Mouse (Mus musculus) lung, adult 2 months (tissue): ENCODE results near the gene 4930451I11Rik. TPM values are rescaled to one million over a fixed set of nuclear protein-coding genes. Genes with fewer than 3 reads are reported as not detected.

Source experiments
- DNase-seq: peaks from one replicate; pipeline ENCODE4 v3.0.0; 2022
- H3K4me1 ChIP-seq: fragments of 200-500 bp; 2 replicates; pipeline ENCODE4 v1.6.1; 2011; ENCODE audit warnings: low read length; ENCODE audit not compliant: control insufficient read depth, insufficient read depth
- H3K4me3 ChIP-seq: fragments of 200-500 bp; replicated peaks from 2 replicates; pipeline ENCODE3; 2011; ENCODE audit warnings: low read depth, mild to moderate bottlenecking, control low read depth, low read length; ENCODE audit errors: extremely low read depth
- CTCF ChIP-seq: fragments of 200-500 bp; IDR thresholded peaks from 2 replicates; pipeline ENCODE4 v1.5.1; 2011; ENCODE audit warnings: mild to moderate bottlenecking, low read length, control low read depth; ENCODE audit not compliant: insufficient read depth
- POLR2A ChIP-seq: fragments of 200-500 bp; IDR thresholded peaks from 2 replicates; pipeline ENCODE4 v1.6.1; 2011; ENCODE audit warnings: low read depth, mild to moderate bottlenecking, control low read depth, low read length, borderline replicate concordance; ENCODE audit errors: extremely low read depth
- WGBS: fragments of 180-500 bp; shearing (Covaris S2); methylation state at CpG from one replicate; pipeline ENCODE4 v1.1.7; 2018; 5-methylcytosine and 5-hydroxymethylcytosine counted together
- polyA plus RNA-seq: library from polyadenylated mRNA; depleted of rRNA; stranded (reverse); fragments of >200 nt; gene quantifications from 2 replicates; pipeline ENCODE4 v1.2.3, GENCODE M21; 2012

Gene 4930451I11Rik
- polyA plus RNA-seq, 1 experiment: not detected

DNA sequence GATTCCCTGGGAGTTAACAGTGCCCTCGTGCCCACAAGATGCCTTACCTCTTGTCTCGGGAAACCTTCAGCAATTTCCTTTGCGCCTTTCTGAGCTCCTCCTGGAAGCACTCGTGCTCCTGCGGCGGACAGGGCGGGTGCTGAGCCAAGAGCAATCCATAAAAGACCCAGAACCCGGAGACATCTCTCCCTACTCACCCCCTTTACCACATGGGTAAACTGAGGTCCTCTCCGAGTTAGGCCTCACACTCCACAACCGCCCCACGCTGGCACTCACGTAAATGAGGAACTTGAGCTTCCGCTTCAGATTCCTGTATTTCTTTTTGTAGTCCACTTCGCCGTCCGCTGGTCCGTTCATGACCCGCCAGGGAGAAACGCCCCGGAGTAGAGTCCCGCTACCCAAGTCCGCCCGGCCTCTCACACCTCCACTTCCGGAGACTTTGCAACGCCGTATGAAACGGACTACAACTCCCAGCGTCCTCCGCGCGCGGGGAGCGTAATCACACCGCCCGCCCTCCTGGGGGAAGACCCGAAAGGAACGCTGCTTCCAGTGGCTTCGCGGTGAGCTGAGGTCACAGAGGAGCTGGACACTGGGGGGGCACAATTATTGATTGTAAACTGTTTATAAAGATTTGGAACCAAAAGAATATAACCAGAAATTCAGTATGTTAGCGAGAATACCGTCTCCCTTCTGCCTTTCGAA, 30.1 kb upstream of the 4930451I11Rik start, which contains the start of gene Hirip3:
Gene Hirip3, plus strand, starts transcription at position 544 of the 702 bp plus-strand sequence.
- H3K4me3 ChIP-seq: peak within 1 kb of the TSS; percentile 89
- under 1% methylated on average over 42 of the region's 42 CpGs for WGBS
- DNase-seq: peak; percentile 95
- TF ChIP-seq POLR2A: peak; percentile 82; the same call in 1 of the 2 replicates
- TF ChIP-seq CTCF: no peak
- H3K4me1 ChIP-seq: peaks cover 11% of the 10 kb centered on the region

DNA sequence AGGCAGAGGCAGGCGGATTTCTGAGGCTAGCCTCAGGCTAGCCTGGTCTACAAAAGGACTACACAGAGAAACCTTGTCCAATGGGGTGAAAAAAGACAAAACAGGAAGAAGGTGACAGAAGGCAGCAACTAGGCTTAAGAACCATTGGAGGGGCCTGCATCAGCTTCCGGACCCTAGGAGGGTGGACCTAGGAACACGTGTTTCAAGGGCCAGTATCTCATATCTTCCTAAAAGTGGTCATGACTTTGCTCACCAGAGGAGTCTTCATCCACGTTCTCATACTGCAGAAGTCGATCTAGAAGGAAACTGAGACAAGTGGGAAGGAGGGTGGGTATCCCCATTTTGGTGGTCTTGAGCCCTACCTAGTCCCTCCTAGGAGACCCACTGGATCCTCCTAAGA, 29.5 kb upstream of the 4930451I11Rik start:
- H3K4me1 ChIP-seq: peaks cover 11% of the 10 kb centered on the region
- peak overlapping the region; percentile 89 for H3K4me3 ChIP-seq
- TF ChIP-seq POLR2A (no peak), CTCF (no peak)
- 53% methylated on average over 5 of the region's 5 CpGs for WGBS
- no peak for DNase-seq

- WGBS: 62% methylated on average over 9 of the region's 9 CpGs
- DNase-seq: no peak
Measured at GRCm38 (mm10) chr7:126856741-126857420, 25.4 kb upstream of the 4930451I11Rik start.

DNA sequence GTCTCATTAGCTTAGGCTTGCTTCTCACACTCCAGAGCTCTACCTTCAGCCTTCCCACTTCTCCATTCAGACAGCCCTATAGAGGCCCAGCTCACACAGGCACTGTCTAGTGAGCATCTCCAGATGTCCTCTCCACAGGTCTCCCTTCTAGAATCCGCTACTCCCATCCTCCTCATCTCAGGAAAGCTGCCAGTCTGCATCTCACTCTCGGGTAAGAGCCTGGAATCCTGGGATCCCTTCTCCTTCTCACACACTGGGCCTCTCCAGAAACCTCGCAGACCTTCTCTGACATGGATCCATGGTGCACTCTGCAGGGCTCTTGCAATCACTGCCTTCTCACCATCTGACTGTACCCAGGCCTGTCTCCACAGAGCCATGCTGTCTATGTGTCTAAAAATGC, 24.2 kb upstream of the 4930451I11Rik start:
- TF ChIP-seq POLR2A (no peak), CTCF (no peak)
- peaks cover under 1% of the 10 kb centered on the region; the same call in 1 of the 2 replicates for H3K4me1 ChIP-seq
- WGBS: 86% methylated on average over 3 of the region's 3 CpGs
- no peak overlapping the region for H3K4me3 ChIP-seq
- DNase-seq: no peak

More at GRCm38 (mm10) chr7:126856741-126857420, 25.4 kb upstream of the 4930451I11Rik start:
- H3K4me3 ChIP-seq: no peak overlapping the region
- H3K4me1 ChIP-seq: peaks cover 6% of the 10 kb centered on the region
- peak; percentile 42; the same call in 1 of the 2 replicates for TF ChIP-seq POLR2A
- no peak for TF ChIP-seq CTCF

- no peak for DNase-seq
- TF ChIP-seq CTCF (no peak), POLR2A (no peak)
- Histone ChIP-seq H3K4me1 (no peaks in the 10 kb centered on the region), H3K4me3 (no peak overlapping the region)
- 81% methylated on average over 5 of the region's 5 CpGs for WGBS
Measured at GRCm38 (mm10) chr7:126853454-126853853, 22.0 kb upstream of the 4930451I11Rik start.

- TF ChIP-seq CTCF: no peak
- 0 out of 2 replicates have a peak, but pooled peaks have one; percentile 7 for TF ChIP-seq POLR2A
- WGBS: 51% methylated on average over 12 of the region's 12 CpGs
Measured at GRCm38 (mm10) chr7:126851192-126851591, 19.8 kb upstream of the 4930451I11Rik start.

DNA sequence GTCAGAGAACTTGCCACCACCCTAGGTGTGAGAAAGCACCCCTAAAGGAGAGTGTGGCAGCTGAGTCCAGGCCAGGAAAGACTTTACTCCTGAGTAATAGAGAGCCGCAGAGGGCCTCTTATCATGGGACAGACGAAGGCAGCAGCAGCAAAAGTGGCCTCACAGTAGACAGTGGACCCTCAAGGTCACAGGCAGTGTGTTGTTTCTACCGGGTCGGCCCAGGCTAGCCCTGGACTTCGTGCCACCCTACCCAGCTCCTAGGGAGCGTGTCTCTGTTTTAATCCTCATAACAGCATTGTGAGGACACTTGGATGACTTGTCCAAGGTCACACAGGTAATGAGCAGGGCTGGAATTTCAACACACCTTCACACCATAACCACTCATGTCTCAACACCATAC, 18.7 kb upstream of the 4930451I11Rik start:
- DNase-seq: no peak
- TF ChIP-seq CTCF: no peak
- WGBS: 76% methylated on average over 6 of the region's 6 CpGs

More at GRCm38 (mm10) chr7:126851192-126851591, 19.8 kb upstream of the 4930451I11Rik start:
- Histone ChIP-seq H3K4me1 (peaks cover 6% of the 10 kb centered on the region; the same call in 1 of the 2 replicates), H3K4me3 (no peak overlapping the region)
- no peak for DNase-seq

GRCm38 (mm10) chr7:126848794-126849193, 17.4 kb upstream of the 4930451I11Rik start:
- no peak for TF ChIP-seq POLR2A
- TF ChIP-seq CTCF: no peak
- peaks cover 6% of the 10 kb centered on the region; the same call in 1 of the 2 replicates for H3K4me1 ChIP-seq
- DNase-seq: no peak
- WGBS: 32% methylated on average over 10 of the region's 10 CpGs
- no peak overlapping the region for H3K4me3 ChIP-seq

More for the DNA sequence above, 18.7 kb upstream of the 4930451I11Rik start:
- H3K4me3 ChIP-seq: no peak overlapping the region
- peaks cover 6% of the 10 kb centered on the region; the same call in 1 of the 2 replicates for H3K4me1 ChIP-seq
